Mouse (Mus musculus) embryonic facial prominence, embryonic 11.5 days (tissue): ENCODE measurements around the gene Rbm24. TPM values are rescaled to one million over a fixed set of nuclear protein-coding genes. Genes with fewer than 3 reads are reported as not detected.

ENCODE experiments used
- ATAC-seq: fragments of 200-750 bp; cut with Nextera tagmentation; replicated peaks from 2 replicates; pipeline ENCODE4 v1.8.0; 2017; ENCODE audit warnings: low read depth; ENCODE audit not compliant: insufficient number of reproducible peaks, low FRiP score, low TSS enrichment
- DNase-seq: peaks from one replicate; pipeline ENCODE4 v3.0.0-alpha.2; 2015; ENCODE audit warnings: low spot score
- H3K27ac ChIP-seq: fragments of 300-500 bp; sonication (generic); replicated peaks from 2 replicates; pipeline ENCODE4 v1.5.1; 2014; ENCODE audit warnings: mild to moderate bottlenecking, low read depth, low read length, control low read depth
- H3K27me3 ChIP-seq: fragments of 300-500 bp; sonication (generic); 2 replicates; pipeline ENCODE4 v1.6.1; 2014; ENCODE audit warnings: mild to moderate bottlenecking, low read length, moderate library complexity, mixed read lengths; ENCODE audit not compliant: control insufficient read depth, insufficient read depth
- H3K36me3 ChIP-seq: fragments of 300-500 bp; sonication (generic); replicated peaks from 2 replicates; pipeline ENCODE4 v1.6.1; 2014; ENCODE audit warnings: low read depth, mild to moderate bottlenecking, low read length, moderate library complexity, mixed read lengths; ENCODE audit not compliant: control insufficient read depth, insufficient read depth
- H3K4me1 ChIP-seq: fragments of 300-500 bp; sonication (generic); 2 replicates; pipeline ENCODE4 v1.6.1; 2014; ENCODE audit warnings: low read length, mixed read lengths; ENCODE audit not compliant: control insufficient read depth, insufficient read depth
- H3K4me2 ChIP-seq: fragments of 300-500 bp; sonication (generic); 2 replicates; pipeline ENCODE4 v1.6.1; 2014; ENCODE audit warnings: low read depth, mild to moderate bottlenecking, control low read depth, low read length, moderate library complexity
- H3K4me3 ChIP-seq: fragments of 300-500 bp; sonication (generic); 2 replicates; pipeline ENCODE4 v1.5.1; 2014; ENCODE audit warnings: low read depth, low read length, control low read depth
- H3K9ac ChIP-seq: fragments of 300-500 bp; sonication (generic); replicated peaks from 2 replicates; pipeline ENCODE4 v1.6.1; 2014; ENCODE audit warnings: mild to moderate bottlenecking, control low read depth, low read length
- H3K9me3 ChIP-seq: fragments of 300-500 bp; sonication (generic); replicated peaks from 2 replicates; pipeline ENCODE4 v1.6.1; 2016; ENCODE audit warnings: mild to moderate bottlenecking, low read length, inconsistent platforms, mixed read lengths; ENCODE audit not compliant: control insufficient read depth
- WGBS: fragments of 180-500 bp; shearing (Covaris S2); extraction: QIAGEN DNeasy Blood & Tissue Kit; methylation state at CpG from one replicate; pipeline ENCODE4 v1.1.7; 2014; 5-methylcytosine and 5-hydroxymethylcytosine counted together
- polyA plus RNA-seq: library from polyadenylated mRNA; unstranded; fragments of >200 nt; fragmentation: Nextera tagmentation; extraction: Ambion mirVana; gene quantifications from 2 replicates; pipeline ENCODE4 v1.2.1, GENCODE M21; 2014

Gene Rbm24
- polyA plus RNA-seq, 1 experiment from 2014 or later = 5.5 TPM

- DNase-seq = no peak
- H3K9ac ChIP-seq = no peak overlapping the region
- no peak overlapping the region for H3K4me3 ChIP-seq
- no peak for ATAC-seq
- 78% methylated on average over 7 of the region's 7 CpGs for WGBS
- H3K27me3 ChIP-seq = no peaks in the 10 kb centered on the region
- no peaks in the 10 kb centered on the region for H3K9me3 ChIP-seq
- H3K36me3 ChIP-seq = no peaks in the 10 kb centered on the region
- H3K27ac ChIP-seq = no peak overlapping the region
- no peak overlapping the region for H3K4me2 ChIP-seq
- no peaks in the 10 kb centered on the region for H3K4me1 ChIP-seq
Observed at GRCm38 (mm10) chr13:46444021-46444420, 25.8 kb downstream of the Rbm24 start.

- 86% methylated on average over 6 of the region's 6 CpGs for WGBS
- Histone ChIP-seq H3K36me3 (no peaks in the 10 kb centered on the region), H3K27me3 (no peaks in the 10 kb centered on the region), H3K4me2 (no peak overlapping the region), H3K4me3 (no peak overlapping the region), H3K9me3 (no peaks in the 10 kb centered on the region), H3K9ac (no peak overlapping the region), H3K4me1 (no peaks in the 10 kb centered on the region), H3K27ac (no peak overlapping the region)
- no peak for ATAC-seq
- DNase-seq = no peak
Observed at GRCm38 (mm10) chr13:46446062-46446461, 27.8 kb downstream of the Rbm24 start.

GRCm38 (mm10) chr13:46448276-46448675 is 30.0 kb downstream of the Rbm24 start:
- Histone ChIP-seq H3K27me3 (no peaks in the 10 kb centered on the region), H3K4me3 (no peak overlapping the region), H3K27ac (no peak overlapping the region), H3K4me1 (no peaks in the 10 kb centered on the region), H3K36me3 (no peaks in the 10 kb centered on the region), H3K9me3 (no peaks in the 10 kb centered on the region), H3K9ac (no peak overlapping the region), H3K4me2 (no peak overlapping the region)
- ATAC-seq = no peak
- 85% methylated on average over 2 of the region's 2 CpGs for WGBS
- DNase-seq = no peak

GRCm38 (mm10) chr13:46449955-46450354 is 31.7 kb downstream of the Rbm24 start:
- H3K4me2 ChIP-seq = no peak overlapping the region
- 48% methylated on average over 4 of the region's 4 CpGs for WGBS
- H3K9ac ChIP-seq = no peak overlapping the region
- H3K27ac ChIP-seq = no peak overlapping the region
- no peaks in the 10 kb centered on the region for H3K9me3 ChIP-seq
- no peaks in the 10 kb centered on the region for H3K27me3 ChIP-seq
- no peak overlapping the region for H3K4me3 ChIP-seq
- no peaks in the 10 kb centered on the region for H3K36me3 ChIP-seq
- no peaks in the 10 kb centered on the region for H3K4me1 ChIP-seq
- ATAC-seq (no peak), DNase-seq (no peak)

GRCm38 (mm10) chr13:46450623-46451022 is 32.4 kb downstream of the Rbm24 start:
- no peaks in the 10 kb centered on the region for H3K9me3 ChIP-seq
- no peaks in the 10 kb centered on the region for H3K4me1 ChIP-seq
- ATAC-seq = no peak
- no peaks in the 10 kb centered on the region for H3K36me3 ChIP-seq
- DNase-seq = no peak
- H3K27ac ChIP-seq = no peak overlapping the region
- H3K27me3 ChIP-seq = no peaks in the 10 kb centered on the region
- WGBS = 81% methylated on average over 7 of the region's 7 CpGs
- H3K4me3 ChIP-seq = no peak overlapping the region
- H3K9ac ChIP-seq = no peak overlapping the region
- H3K4me2 ChIP-seq = no peak overlapping the region

GRCm38 (mm10) chr13:46451548-46451947 is 33.3 kb downstream of the Rbm24 start:
- DNase-seq = no peak
- H3K36me3 ChIP-seq = no peaks in the 10 kb centered on the region
- H3K27me3 ChIP-seq = no peaks in the 10 kb centered on the region
- ATAC-seq = no peak
- H3K4me3 ChIP-seq = no peak overlapping the region
- 71% methylated on average over 3 of the region's 3 CpGs for WGBS
- H3K4me2 ChIP-seq = no peak overlapping the region
- no peaks in the 10 kb centered on the region for H3K9me3 ChIP-seq
- no peak overlapping the region for H3K27ac ChIP-seq
- H3K9ac ChIP-seq = no peak overlapping the region
- H3K4me1 ChIP-seq = no peaks in the 10 kb centered on the region

- no peak for ATAC-seq
- H3K4me1 ChIP-seq = no peaks in the 10 kb centered on the region
- no peak overlapping the region for H3K9ac ChIP-seq
- H3K27me3 ChIP-seq = no peaks in the 10 kb centered on the region
- no peaks in the 10 kb centered on the region for H3K36me3 ChIP-seq
- no peak overlapping the region for H3K4me3 ChIP-seq
- 88% methylated on average over 10 of the region's 10 CpGs for WGBS
- no peak for DNase-seq
- H3K9me3 ChIP-seq = no peaks in the 10 kb centered on the region
- H3K4me2 ChIP-seq = no peak overlapping the region
- H3K27ac ChIP-seq = no peak overlapping the region
Observed at GRCm38 (mm10) chr13:46459546-46459945, 41.3 kb downstream of the Rbm24 start.

GRCm38 (mm10) chr13:46462280-46462679 is 44.0 kb downstream of the Rbm24 start:
- Histone ChIP-seq H3K27ac (no peak overlapping the region), H3K36me3 (no peaks in the 10 kb centered on the region), H3K4me1 (no peaks in the 10 kb centered on the region), H3K9ac (no peak overlapping the region), H3K4me2 (no peak overlapping the region), H3K4me3 (no peak overlapping the region), H3K9me3 (no peaks in the 10 kb centered on the region), H3K27me3 (no peaks in the 10 kb centered on the region)
- DNase-seq (no peak), ATAC-seq (no peak)
- 89% methylated on average over 4 of the region's 4 CpGs for WGBS
